ENCODE assay signal across 25 mouse cellular contexts in the genomic region with DNA sequence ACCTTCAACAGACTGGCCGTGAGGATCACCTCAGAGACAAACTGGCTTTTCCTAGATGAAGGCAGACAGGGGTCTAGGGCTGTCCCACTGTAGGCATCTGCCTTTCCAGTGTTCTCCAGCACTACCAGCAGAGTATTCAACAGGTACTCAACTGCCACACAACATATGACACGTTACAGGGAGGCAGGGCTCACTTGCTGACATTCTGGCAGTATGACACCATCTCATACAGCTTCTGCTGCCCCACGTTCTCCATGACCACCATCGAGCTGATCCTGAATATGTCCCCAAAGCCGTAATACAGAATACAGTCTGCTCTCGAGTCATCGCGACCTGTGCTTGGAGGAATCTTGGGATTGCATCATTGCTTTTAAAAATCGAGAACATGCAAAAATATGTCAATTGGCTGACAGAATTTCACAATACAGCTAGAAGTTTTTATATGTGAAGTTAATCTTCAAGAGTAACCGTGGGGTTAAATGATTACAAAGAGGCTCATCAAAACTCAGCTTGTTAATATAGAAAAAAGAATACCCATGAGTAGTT. TPM values are rescaled to one million over a fixed set of nuclear protein-coding genes. Genes with fewer than 3 reads are reported as not detected.
"Had no signal": no experiment of that assay in that cellular context is flagged by ENCODE, and none has a peak within 500 bp of the region (broad histone marks: within the 10 kb centered on the region; RNA-seq: fewer than 3 reads in every experiment).

No protein-coding gene starts in this region.

- H3K4me2 ChIP-seq: limb, embryonic 13.5 days; liver, embryonic 12.5 days; liver, embryonic 15.5 days; lung, embryonic 15.5 days; midbrain, embryonic 13.5 days; neural tube, embryonic 12.5 days; neural tube, embryonic 15.5 days; stomach, embryonic 15.5 days had no signal

- ATAC-seq: liver, embryonic 12.5 days; midbrain, embryonic 13.5 days; midbrain, embryonic 16.5 days had no signal

- H3K4me1 ChIP-seq: limb, embryonic 10.5 days; limb, embryonic 13.5 days; liver, embryonic 12.5 days; liver, embryonic 15.5 days; lung, embryonic 15.5 days; midbrain, embryonic 13.5 days; neural tube, embryonic 12.5 days; neural tube, embryonic 15.5 days; stomach, embryonic 15.5 days had no signal

- H3K27me3 ChIP-seq: limb, embryonic 13.5 days; liver, embryonic 12.5 days; liver, embryonic 15.5 days; lung, embryonic 15.5 days; midbrain, embryonic 13.5 days; neural tube, embryonic 12.5 days; neural tube, embryonic 15.5 days; stomach, embryonic 15.5 days had no signal

- H3K27ac ChIP-seq: layer of hippocampus, adult 2 months; limb, embryonic 10.5 days; limb, embryonic 13.5 days; liver, embryonic 12.5 days; liver, embryonic 15.5 days; lung, embryonic 15.5 days; midbrain, embryonic 13.5 days; neural tube, embryonic 12.5 days; neural tube, embryonic 15.5 days; stomach, embryonic 15.5 days had no signal

- H3K9me3 ChIP-seq: limb, embryonic 10.5 days; limb, embryonic 13.5 days; liver, embryonic 12.5 days; liver, embryonic 15.5 days; lung, embryonic 15.5 days; midbrain, embryonic 13.5 days; neural tube, embryonic 12.5 days; neural tube, embryonic 15.5 days; stomach, embryonic 15.5 days had no signal

- H3K4me3 ChIP-seq: layer of hippocampus, adult 2 months; limb, embryonic 10.5 days; limb, embryonic 13.5 days; liver, embryonic 12.5 days; liver, embryonic 15.5 days; lung, embryonic 15.5 days; midbrain, embryonic 13.5 days; neural tube, embryonic 12.5 days; neural tube, embryonic 15.5 days; stomach, embryonic 15.5 days had no signal

- DNase-seq: kidney, adult 2 months; kidney, postnatal 14 days; layer of hippocampus, adult 9-11 months; liver; lung, adult 18-20 months; lung, postnatal 10 days; lung, postnatal 4 days; right cerebral cortex, postnatal 25 days; spleen, adult 18-20 months; thymus, adult 18-20 months; thymus, postnatal 36 days had no signal

- H3K9ac ChIP-seq: limb, embryonic 13.5 days; liver, embryonic 12.5 days; liver, embryonic 15.5 days; lung, embryonic 15.5 days; midbrain, embryonic 13.5 days; neural tube, embryonic 12.5 days; neural tube, embryonic 15.5 days; stomach, embryonic 15.5 days had no signal

RNA-seq across cellular contexts. Expression of gene Slco1a5, which starts 43.8 kb away (rescaled TPM):
- polyA plus RNA-seq: kidney, adult 2 months; kidney, embryonic 16.5 days; large intestine, adult 2 months; limb, embryonic 13.5 days; liver, embryonic 12.5 days; liver, embryonic 15.5 days; stomach, embryonic 15.5 days; urinary bladder, adult 2 months had no signal
